Mouse (Mus musculus): Measurements from ENCODE around the gene Paf1. TPM values are rescaled to one million over a fixed set of nuclear protein-coding genes. Genes with fewer than 3 reads are reported as not detected.

Paf1 gene
- 10 to 100 TPM; 35.7 to 44.4 (median 39.1) TPM for total RNA-seq (2022)

- peak; percentile 99 for DNase-seq (ENCODE audit: low spot score)
Observed at GRCm38 (mm10) chr7:28392429-28393271, at the start of gene Paf1, which contains the start of gene Med29. TSS of gene Paf1 (plus strand) at chr7:28392951. TSS of gene Med29 (minus strand) at chr7:28392708.

- peak; percentile 53 for DNase-seq (ENCODE audit: low spot score)
Observed at GRCm38 (mm10) chr7:28344637-28345036, 48.1 kb upstream of the Paf1 start.

- DNase-seq (ENCODE audit: low spot score) = no peak
Observed at GRCm38 (mm10) chr7:28347746-28348145, 45.0 kb upstream of the Paf1 start.

GRCm38 (mm10) chr7:28348601-28349000 is 44.1 kb upstream of the Paf1 start:
- no peak for DNase-seq (ENCODE audit: low spot score)

- peak; percentile 99 for DNase-seq (ENCODE audit: low spot score)
Observed at GRCm38 (mm10) chr7:28350155-28350883, 42.4 kb upstream of the Paf1 start, which contains the start of gene Rps16. TSS of gene Rps16 (plus strand) at chr7:28350652.

- DNase-seq (ENCODE audit: low spot score) = no peak
Observed at GRCm38 (mm10) chr7:28351676-28352191, 41.0 kb upstream of the Paf1 start.

- DNase-seq (ENCODE audit: low spot score) = no peak
Observed at GRCm38 (mm10) chr7:28353267-28353666, 39.5 kb upstream of the Paf1 start.

GRCm38 (mm10) chr7:28354113-28354581 is 38.6 kb upstream of the Paf1 start:
- no peak for DNase-seq (ENCODE audit: low spot score)

GRCm38 (mm10) chr7:28354596-28354995 is 38.2 kb upstream of the Paf1 start:
- DNase-seq (ENCODE audit: low spot score) = no peak

- DNase-seq (ENCODE audit: low spot score) = no peak
Observed at GRCm38 (mm10) chr7:28355221-28355620, 37.5 kb upstream of the Paf1 start.

- DNase-seq (ENCODE audit: low spot score) = peak; percentile 69
Observed at GRCm38 (mm10) chr7:28356981-28357380, 35.8 kb upstream of the Paf1 start.

- DNase-seq (ENCODE audit: low spot score) = no peak
Observed at GRCm38 (mm10) chr7:28357984-28358383, 34.8 kb upstream of the Paf1 start.

- DNase-seq (ENCODE audit: low spot score) = no peak
Observed at GRCm38 (mm10) chr7:28358431-28358830, 34.3 kb upstream of the Paf1 start.

- no peak for DNase-seq (ENCODE audit: low spot score)
Observed at GRCm38 (mm10) chr7:28359854-28360253, 32.9 kb upstream of the Paf1 start.

GRCm38 (mm10) chr7:28360291-28360690 is 32.5 kb upstream of the Paf1 start:
- no peak for DNase-seq (ENCODE audit: low spot score)

- no peak for DNase-seq (ENCODE audit: low spot score)
Observed at GRCm38 (mm10) chr7:28361647-28362341, 31.0 kb upstream of the Paf1 start.

GRCm38 (mm10) chr7:28362441-28363060 is 30.2 kb upstream of the Paf1 start:
- no peak for DNase-seq (ENCODE audit: low spot score)

GRCm38 (mm10) chr7:28367663-28368275 is 25.0 kb upstream of the Paf1 start:
- no peak for DNase-seq (ENCODE audit: low spot score)

- DNase-seq (ENCODE audit: low spot score) = no peak
Observed at GRCm38 (mm10) chr7:28368276-28368920, 24.4 kb upstream of the Paf1 start.

- DNase-seq (ENCODE audit: low spot score) = no peak
Observed at GRCm38 (mm10) chr7:28370051-28370450, 22.7 kb upstream of the Paf1 start.

All from heart, adult 8-10 months (tissue).